Mouse (Mus musculus): ENCODE results near the gene Fubp1.
A peak's percentile ranks its signal among the peaks of the same experiment; 100 is the strongest.

Gene Fubp1

DNA sequence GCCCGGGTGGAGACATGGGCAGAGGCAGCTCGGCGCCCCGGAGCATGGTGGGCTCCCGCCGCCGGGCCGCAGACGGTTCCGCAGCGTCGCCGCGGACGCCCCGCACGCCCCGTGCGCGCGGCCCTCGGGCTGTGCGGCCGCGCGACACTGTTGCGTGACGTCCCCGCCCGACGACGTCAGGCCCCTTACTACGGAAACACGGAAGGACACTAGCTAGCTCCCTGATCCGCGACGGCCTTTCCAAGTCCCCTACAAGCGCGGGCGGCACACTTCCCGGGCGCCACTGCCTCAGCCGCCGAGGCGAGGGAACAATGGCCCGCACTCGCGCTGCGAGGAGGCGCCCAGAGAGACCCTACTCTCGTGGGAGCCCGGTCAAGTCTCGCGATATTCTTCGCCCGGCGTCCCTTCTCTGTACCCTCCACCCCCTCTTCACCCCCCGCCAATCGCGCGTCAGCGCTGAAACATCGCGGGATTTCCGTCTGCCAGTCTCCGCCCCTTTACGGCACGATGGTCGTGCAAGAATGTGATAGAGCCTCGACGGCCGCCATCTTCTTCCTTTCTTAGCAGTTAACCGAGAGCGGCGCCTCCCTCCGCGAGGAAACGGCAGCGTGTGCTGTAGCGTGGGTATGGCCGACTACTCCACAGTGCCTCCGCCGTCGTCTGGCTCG is at the start of gene Fubp1, which contains the start of gene Dnajb4:
Fubp1 (plus strand) TSS at position 456 of the 668 bp plus-strand sequence.
Dnajb4 (minus strand) TSS at position 336 of the 668 bp plus-strand sequence.
- peak; percentile 98 for DNase-seq (ENCODE audit: low spot score in 2 of 2)

GRCm38 (mm10) chr3:152160607-152161006 is 49.6 kb upstream of the Fubp1 start:
- no peak for DNase-seq (ENCODE audit: low spot score in 2 of 2)

DNA sequence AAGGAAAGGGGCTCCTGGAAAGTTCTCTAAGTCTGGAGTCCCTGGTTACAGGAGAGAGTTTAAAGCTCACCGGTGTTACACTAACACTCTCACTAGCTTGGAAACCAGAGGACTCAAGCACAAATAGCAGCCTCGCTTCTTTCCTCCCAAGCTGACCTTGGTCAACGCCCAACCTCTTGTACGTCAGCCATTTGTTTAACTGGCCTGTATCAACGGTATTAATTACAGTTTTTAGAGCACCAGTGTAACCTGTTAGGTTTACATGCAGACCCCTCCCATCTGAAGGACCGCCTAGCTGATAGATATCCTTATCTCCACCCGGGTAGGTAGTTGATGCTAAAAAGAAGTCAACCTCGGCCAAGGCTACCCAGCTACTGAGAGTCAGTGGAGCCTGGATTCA is 46.9 kb upstream of the Fubp1 start:
- no peak for DNase-seq (ENCODE audit: low spot score in 2 of 2)

DNA sequence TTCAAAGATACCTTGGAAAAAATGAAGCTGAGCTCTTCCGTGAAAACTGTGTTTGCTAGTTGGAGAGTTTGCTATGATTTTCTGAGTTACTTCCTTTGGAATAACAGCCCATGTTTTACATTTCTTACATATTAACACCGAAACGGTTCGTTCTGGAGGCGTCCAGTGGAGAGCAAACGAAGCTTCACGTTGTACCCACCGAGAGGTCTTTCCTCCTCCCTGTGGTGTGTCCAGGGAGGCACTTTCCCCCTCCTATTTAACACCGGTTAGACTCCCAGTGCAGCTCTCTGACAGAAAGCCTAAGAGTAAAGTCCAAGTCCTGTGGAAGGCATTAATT is 45.2 kb upstream of the Fubp1 start:
- no peak for DNase-seq (ENCODE audit: low spot score in 2 of 2)

DNA sequence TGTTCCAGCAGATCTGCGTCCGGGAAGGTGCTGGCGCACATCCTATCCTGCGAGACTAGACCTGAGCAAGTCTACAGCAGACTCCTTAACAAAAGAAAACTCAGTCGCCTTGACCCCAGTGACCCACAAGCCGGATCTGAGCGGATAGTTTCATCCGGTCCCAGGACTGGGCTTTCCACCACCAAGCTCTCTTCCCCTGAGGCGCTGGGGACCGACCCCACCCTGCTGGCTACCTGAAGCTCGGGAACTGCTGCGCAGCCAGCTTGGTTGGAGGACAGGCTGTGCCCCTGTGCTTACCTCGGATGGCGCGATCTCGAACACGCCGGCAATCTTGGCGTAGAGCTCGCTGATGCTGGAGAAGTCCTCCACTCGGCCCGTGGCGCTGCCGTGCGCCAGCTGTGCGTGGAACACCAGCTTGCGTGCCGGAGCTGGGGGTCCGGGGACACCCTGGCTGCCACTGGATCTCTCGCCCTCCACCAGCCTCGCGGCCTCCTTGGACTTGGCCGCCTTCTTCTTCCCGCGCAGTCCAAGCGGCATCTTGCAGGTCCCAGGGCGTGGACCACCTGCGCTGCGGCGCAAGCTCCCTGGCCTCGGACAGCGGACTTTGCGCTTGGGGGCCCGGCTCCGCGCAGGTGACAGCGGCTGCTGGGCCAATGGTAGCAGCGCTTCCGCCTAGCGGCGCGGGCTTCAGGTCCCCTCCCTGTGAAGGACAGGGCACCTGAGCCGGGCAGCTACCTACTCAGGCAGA is 44.7 kb upstream of the Fubp1 start:
- peak in 1 of 2 experiments; percentile 22 for DNase-seq (ENCODE audit: low spot score in 2 of 2)

- DNase-seq (ENCODE audit: low spot score in 2 of 2), result no peak
Measured at GRCm38 (mm10) chr3:152166099-152166423, 44.2 kb upstream of the Fubp1 start, which contains the start of gene Gipc2. Gene Gipc2 (minus strand): TSS chr3:152166230.

DNA sequence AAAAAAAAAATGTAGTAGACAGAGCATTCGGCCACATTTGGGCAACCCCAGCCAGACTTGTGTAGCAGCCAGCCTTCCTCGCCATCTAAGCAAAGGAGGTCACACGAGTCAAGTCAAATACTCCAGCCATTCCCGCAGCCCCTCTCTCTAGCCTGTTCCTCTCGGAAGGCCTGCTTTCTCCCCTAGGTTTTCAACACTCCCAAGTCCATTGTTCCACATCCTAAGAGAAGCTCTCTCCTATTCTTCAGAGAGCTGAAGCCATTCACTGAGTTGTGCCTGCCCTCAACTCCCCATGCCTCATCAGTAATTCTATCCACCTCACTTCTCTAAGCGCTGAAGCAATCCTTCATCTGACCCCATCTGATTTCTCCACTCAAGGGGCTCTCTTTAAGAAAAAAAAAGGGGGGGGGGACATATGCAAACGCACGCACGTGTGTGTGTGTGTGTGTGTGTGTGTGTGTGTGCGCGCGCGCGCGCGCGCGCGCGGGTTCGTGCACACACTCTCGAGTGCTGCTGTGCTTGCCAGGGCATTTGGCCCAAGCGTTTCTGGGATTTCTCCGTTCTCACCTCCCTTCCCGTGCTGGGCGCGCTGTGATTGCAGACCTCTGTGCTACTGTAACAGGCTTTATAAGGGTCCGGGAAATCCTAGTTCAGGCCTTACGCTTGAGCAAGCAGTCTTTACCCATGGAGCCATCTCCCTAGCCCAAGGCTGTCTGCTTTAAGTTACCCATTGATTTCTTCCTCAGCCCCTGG is 43.3 kb upstream of the Fubp1 start:
- no peak for DNase-seq (ENCODE audit: low spot score in 2 of 2)

- DNase-seq (ENCODE audit: low spot score in 2 of 2), result no peak
Measured at GRCm38 (mm10) chr3:152168007-152168406, 42.2 kb upstream of the Fubp1 start.

DNA sequence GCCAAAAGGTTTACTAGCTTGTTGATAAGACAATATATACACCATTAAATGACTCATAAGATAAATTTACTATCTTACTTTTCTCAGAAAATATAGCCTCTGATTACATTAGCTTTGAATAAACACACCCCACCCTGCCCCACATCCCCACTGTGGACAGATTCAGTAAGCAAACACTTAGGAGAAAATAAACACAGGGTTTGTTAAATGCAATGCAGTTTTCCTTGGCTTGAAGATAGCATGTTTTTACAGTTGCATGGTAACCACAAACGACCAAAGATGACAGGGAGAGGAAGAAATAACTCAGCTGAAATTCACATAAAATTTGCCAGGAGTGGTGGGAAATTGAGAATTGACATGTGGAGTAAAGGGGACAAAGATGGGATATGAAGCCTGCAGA is 39.8 kb upstream of the Fubp1 start:
- DNase-seq (ENCODE audit: low spot score in 2 of 2), result no peak

DNA sequence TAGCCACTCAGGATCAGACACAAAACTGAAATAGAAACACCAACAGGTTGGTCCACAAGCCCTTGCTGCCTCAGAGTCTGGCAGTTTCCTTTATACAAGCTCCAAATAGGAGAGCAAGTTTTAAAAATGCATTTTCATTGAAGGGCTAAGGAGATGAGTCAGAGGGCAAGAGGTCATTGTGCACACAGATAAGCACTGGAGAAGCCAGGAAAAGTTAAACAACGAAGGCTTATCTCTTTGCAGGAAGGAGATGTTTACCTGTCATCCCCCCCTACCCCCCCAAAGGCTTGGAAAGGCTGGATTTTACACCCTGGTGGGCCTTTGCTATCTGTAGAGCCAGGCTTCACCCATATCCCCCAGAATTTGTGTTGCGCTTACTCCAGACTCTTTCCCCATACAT is 39.0 kb upstream of the Fubp1 start:
- DNase-seq (ENCODE audit: low spot score in 2 of 2), result no peak

DNA sequence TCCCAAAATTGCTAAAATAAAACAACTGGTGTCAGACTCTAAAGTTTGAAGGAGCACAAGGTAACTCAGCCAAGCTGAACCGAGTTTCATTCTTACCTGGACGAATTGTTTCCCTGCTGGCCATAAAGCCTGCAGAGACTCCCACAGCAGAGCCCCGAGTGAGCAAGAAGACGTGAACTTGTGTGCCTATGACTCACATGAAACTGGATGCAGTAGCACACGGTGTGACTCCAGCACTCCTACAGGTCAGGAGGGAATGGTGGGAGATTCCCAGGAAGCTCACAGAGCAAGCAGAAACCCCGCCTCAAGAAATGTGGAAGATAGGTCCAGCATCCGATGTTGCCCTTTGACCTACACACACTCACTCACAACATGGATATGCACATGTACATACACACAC is 38.4 kb upstream of the Fubp1 start:
- no peak for DNase-seq (ENCODE audit: low spot score in 2 of 2)

GRCm38 (mm10) chr3:152172322-152172935 is 37.8 kb upstream of the Fubp1 start:
- no peak for DNase-seq (ENCODE audit: low spot score in 2 of 2)

DNA sequence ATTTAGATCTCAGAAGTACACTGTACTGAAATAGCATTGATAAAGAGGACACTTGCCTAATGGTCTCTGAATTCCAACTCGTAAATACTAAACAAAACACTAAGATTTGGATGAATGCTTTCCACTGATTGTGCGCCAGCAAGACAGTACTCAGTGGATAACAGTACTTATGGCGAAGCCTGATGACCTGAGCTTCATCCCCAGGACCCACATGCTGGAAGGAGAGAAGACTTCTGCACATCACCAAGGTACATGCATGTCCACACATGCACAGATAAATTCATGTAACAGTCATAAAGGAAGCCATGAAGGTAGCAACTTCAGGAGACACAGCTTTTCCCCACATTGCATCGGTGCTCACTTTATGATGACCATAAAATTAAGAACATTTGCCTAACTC is 31.4 kb upstream of the Fubp1 start:
- DNase-seq (ENCODE audit: low spot score in 2 of 2), result no peak

DNA sequence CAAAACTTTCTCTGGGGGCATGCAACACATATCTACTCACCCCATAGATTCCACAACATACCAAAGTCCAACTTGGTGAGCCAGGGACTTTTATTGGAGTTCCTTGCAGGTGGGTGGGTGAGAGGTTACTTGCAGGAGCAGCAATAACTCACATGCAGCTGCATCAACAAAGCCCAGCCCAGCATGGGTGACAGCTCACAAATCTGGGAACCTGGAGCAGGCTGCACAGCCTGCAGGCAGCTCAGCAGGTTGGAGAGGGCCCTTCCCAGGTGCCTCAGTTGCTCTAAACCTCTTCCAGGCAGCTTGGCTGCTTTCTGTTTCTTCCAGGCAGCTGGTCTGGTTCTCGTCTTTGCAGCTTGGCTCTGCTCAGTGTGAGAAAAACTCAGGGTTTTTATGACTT is 30.9 kb upstream of the Fubp1 start:
- no peak for DNase-seq (ENCODE audit: low spot score in 2 of 2)

DNA sequence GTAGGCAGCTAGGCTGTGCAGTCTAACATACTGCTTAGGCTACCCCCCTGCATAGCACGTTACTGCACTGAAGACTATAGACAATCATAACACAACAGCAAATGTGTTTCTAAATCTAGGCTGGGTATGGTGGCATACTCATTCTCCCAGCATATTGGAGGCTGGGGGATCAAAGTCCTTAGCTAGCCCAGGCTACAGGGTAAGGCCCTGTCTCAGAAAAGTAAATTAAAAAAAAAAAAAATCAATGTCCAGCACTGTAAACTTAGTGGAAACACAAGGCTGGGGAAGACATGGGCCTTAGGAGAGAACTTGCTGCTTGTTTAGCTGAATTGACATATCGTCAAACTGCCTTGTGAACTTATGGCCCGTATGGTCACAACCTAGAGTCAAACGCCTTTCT is 29.6 kb upstream of the Fubp1 start:
- no peak for DNase-seq (ENCODE audit: low spot score in 2 of 2)

DNA sequence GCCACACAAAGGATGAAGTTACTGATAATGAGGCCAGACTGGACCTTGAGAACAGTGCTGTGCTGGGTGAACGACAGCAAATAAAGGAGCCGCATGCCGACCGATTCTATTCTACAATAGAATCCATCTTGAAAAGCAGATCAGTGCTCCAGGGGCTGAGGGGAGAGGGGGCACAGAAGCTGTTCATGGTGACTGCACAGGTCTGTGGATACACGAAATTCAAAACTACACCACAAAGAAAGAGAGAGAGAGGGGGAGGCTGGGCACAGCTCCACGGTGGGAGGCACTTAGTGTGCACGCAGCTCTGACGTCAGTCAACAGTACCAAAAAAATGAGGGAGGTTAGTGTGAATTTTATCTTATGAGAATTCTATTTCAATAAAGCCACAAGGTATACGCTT is 26.7 kb upstream of the Fubp1 start:
- no peak for DNase-seq (ENCODE audit: low spot score in 2 of 2)

DNA sequence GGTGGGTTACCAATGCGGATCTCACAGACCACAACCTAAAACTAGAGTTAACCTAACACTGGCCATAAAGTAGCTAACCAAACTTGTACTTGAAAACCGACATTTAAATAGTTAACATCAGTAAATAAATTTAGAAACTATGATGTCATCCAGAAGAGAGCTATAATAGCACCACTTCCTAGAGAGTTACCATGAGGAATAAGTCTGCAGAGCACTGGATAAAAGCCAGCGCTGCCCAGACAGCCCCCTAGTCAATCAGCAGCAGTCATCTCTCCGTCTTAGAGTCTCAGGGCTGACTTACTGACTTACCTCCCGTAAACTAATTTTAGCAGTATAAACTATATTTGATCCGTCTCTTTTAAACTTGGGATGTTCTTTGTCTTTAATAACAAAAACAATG is 24.1 kb upstream of the Fubp1 start:
- no peak for DNase-seq (ENCODE audit: low spot score in 2 of 2)

DNA sequence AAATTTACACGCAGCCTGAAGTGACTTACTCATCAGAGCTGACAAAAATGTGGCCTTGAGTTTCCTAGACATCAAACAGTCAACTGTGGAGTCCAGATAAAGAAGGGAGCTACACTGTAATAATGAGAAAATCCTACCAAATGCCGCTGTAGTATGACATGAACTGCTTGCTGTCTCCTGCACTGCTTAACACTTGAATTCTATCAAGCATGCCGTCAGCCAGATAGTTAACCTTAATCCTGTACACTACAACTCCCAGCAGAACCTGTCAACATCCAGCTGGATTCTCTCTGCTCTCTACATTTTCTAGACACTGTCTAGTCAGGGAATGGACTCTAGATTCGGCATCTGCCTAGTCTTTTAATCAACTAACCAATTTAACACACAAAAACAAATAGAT is 20.9 kb upstream of the Fubp1 start:
- DNase-seq (ENCODE audit: low spot score in 2 of 2), result no peak

DNA sequence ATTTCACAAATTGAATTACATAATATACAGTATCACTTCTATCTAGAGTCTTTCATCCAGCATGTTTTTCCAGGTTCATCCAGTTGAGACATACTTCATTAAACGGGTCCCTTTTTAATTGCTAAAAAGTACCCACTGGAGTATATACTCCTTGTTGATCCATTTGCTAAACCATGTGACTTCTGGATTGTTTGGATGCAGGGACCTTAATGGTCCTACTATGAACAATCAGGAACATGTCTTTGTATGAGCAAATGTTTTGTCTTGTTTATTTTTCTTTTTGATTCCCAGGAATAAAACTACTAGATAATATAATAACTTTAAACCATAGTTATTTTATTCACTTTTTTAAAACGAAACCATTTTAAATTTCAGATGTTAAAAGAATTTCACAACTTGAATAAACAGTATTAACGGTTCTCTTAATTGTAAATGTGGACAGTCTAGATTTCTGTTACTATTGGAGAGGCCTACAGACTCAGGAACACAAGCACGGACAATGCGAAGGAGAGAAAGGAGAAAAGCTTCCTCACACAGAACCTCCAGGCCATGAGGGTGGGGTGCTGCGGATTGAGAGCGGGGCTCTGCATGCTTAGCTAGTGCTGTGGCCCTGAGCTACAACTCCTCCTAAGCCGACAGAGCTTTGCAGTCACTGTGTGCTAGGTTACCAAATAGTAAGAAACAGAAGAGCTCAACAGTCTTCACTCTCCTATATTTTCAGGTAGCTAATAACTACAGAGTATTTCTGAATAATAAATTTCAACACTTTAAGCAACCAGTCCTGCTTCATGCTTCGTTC is 19.3 kb upstream of the Fubp1 start:
- DNase-seq (ENCODE audit: low spot score in 2 of 2), result no peak

- DNase-seq (ENCODE audit: low spot score in 2 of 2), result no peak
Measured at GRCm38 (mm10) chr3:152191791-152192237, 18.4 kb upstream of the Fubp1 start.

DNA sequence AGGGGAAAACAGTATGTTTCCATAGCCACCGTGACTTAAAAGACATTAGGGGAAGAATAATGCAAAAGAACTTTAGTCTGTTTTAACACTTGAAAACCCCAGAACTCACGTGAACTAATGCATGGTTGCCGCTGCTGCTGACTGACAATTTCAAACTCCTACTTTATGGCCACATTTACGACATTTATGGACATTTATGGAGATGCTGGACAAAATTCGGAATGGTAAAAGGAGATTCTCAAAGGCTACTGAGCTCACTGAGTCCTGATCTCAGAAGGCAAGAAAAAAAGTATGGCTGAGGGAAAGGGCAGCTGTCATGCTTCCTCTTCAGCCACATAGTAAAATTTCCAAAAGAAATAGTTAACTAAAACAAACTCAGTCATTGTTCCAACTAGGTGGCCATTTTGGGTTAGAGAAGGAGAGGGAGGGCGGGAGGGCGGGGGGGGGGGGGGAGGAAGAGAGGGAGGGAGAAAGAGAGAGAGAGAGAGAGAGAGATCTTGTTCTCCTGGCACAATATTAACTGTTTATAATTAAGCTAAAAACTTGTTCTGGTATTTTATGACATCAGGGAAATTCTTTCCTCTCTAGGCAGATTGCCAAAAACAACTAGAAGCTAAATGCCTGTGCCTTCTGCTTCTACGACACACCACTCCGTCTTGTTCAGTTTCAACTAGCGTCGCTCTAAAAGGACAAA is 17.8 kb upstream of the Fubp1 start:
- no peak for DNase-seq (ENCODE audit: low spot score in 2 of 2)

Measured in right cerebral cortex, postnatal 36 days (tissue).